Mouse (Mus musculus): ENCODE measurements around the gene Cpne5. TPM values are rescaled to one million over a fixed set of nuclear protein-coding genes. Genes with fewer than 3 reads are reported as not detected.
A peak's percentile ranks its signal among the peaks of the same experiment; 100 is the strongest.

Cpne5 gene
- polyA plus RNA-seq, 1 experiment: 0.16 TPM

- H3K36me3 ChIP-seq (ENCODE audit: control insufficient read depth, insufficient read depth): no peaks in the 10 kb centered on the region
- no peaks in the 10 kb centered on the region for H3K27me3 ChIP-seq (ENCODE audit: control insufficient read depth, insufficient read depth, insufficient read length)
- H3K79me3 ChIP-seq (ENCODE audit: low read depth): no peaks in the 10 kb centered on the region
- no peak overlapping the region for H3K4me3 ChIP-seq (ENCODE audit: insufficient read depth, poor library complexity, severe bottlenecking)
- no peak overlapping the region for H3ac ChIP-seq (ENCODE audit: control insufficient read depth, insufficient read length, low read depth)
- H3K79me2 ChIP-seq (ENCODE audit: control insufficient read depth, insufficient read depth): no peaks in the 10 kb centered on the region
- no peak for TF ChIP-seq USF1 (IDR thresholded peaks at IDR 0.05; ENCODE audit: low read depth)
Measured at GRCm38 (mm10) chr17:29135066-29135465, 102.9 kb downstream of the Cpne5 start.

DNA sequence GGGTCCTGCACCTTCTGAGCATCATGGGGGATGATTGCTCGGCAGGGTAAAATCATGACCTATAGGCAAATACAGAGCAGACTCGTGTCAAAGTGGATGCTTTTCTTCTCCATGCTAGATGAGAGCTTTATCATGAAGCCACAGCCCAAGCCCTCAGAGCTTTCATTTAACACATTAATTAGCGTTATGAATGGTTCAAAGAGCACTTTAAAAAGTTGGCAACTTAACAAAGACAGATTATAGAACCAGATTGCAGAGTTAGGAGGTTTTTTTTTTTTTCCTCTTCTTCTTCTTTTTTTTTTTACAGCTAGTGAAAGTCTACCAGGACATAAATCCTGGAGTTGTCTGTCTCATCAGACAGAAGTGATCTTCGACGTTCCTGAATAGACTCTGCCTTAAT is 108.6 kb downstream of the Cpne5 start:
- TF ChIP-seq CEBPB (IDR thresholded peaks at IDR 0.05; ENCODE audit: low read depth) (no peak), MAX (IDR thresholded peaks at IDR 0.05) (no peak), USF1 (IDR thresholded peaks at IDR 0.05; ENCODE audit: low read depth) (no peak), MYOG (IDR thresholded peaks at IDR 0.05; ENCODE audit: control insufficient read depth, extremely low read depth, insufficient read length) (no peak), FOSL1 (IDR thresholded peaks at IDR 0.05; ENCODE audit: insufficient read depth, low read length, poor library complexity, severe bottlenecking) (no peak), MYOD1 (IDR thresholded peaks at IDR 0.05; ENCODE audit: control insufficient read depth, insufficient read length, low read depth) (no peak), CTCF (IDR thresholded peaks at IDR 0.05; ENCODE audit: control insufficient read depth, insufficient read depth, insufficient read length) (no peak)
- H3K27me3 ChIP-seq (ENCODE audit: control insufficient read depth, insufficient read depth, insufficient read length): no peaks in the 10 kb centered on the region

GRCm38 (mm10) chr17:29126561-29126960 is 111.4 kb downstream of the Cpne5 start:
- Histone ChIP-seq H3K27me3 (ENCODE audit: control insufficient read depth, insufficient read depth, insufficient read length) (no peaks in the 10 kb centered on the region), H3K4me3 (ENCODE audit: insufficient read depth, poor library complexity, severe bottlenecking) (no peak overlapping the region), H3K36me3 (ENCODE audit: control insufficient read depth, insufficient read depth) (no peaks in the 10 kb centered on the region), H3ac (ENCODE audit: control insufficient read depth, insufficient read length, low read depth) (no peak overlapping the region), H3K79me2 (ENCODE audit: control insufficient read depth, insufficient read depth) (no peaks in the 10 kb centered on the region), H3K79me3 (ENCODE audit: low read depth) (no peaks in the 10 kb centered on the region)
- TF ChIP-seq CTCF (IDR thresholded peaks at IDR 0.05; ENCODE audit: control insufficient read depth, insufficient read depth, insufficient read length): no peak
- no peak for TF ChIP-seq MYOG (IDR thresholded peaks at IDR 0.05; ENCODE audit: control insufficient read depth, extremely low read depth, insufficient read length)
- TF ChIP-seq USF1 (IDR thresholded peaks at IDR 0.05; ENCODE audit: low read depth): no peak
- no peak for TF ChIP-seq CEBPB (IDR thresholded peaks at IDR 0.05; ENCODE audit: low read depth)
- no peak for TF ChIP-seq MAX (IDR thresholded peaks at IDR 0.05)
- no peak for TF ChIP-seq FOSL1 (IDR thresholded peaks at IDR 0.05; ENCODE audit: insufficient read depth, low read length, poor library complexity, severe bottlenecking)

More for the DNA sequence above, 108.6 kb downstream of the Cpne5 start:
- Histone ChIP-seq H3K79me2 (ENCODE audit: control insufficient read depth, insufficient read depth) (no peaks in the 10 kb centered on the region), H3K36me3 (ENCODE audit: control insufficient read depth, insufficient read depth) (no peaks in the 10 kb centered on the region), H3K4me3 (ENCODE audit: insufficient read depth, poor library complexity, severe bottlenecking) (no peak overlapping the region), H3K79me3 (ENCODE audit: low read depth) (no peaks in the 10 kb centered on the region), H3ac (ENCODE audit: control insufficient read depth, insufficient read length, low read depth) (no peak overlapping the region)

DNA sequence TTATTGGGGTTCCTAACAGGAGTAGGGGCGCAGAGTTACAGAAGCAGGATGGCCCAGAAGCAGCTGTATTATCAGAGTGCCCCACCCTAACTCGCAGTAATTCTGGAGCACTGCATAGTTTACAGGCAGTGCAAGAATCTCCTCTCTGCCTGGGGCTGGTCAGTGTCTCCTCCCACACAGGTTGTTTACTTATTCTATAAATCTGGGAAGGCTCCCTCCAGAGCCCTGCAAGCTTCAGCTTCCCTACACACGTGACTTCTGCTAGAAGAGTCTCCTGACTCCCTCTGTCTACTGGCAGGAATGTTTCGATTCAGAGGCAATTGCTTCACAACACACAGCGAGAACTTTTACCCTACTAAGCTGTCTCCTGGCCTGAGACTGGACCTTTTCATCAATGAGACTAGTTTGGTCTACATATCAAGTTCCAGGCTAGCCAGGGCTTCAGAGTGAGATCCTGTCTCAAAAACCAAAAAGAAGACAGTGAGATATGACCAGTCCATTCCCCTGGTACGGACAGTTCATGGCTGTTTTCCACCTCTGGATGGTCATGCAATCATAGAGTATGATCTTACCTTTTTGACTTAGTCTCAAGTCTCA is 114.3 kb downstream of the Cpne5 start:
- Histone ChIP-seq H3K27me3 (ENCODE audit: control insufficient read depth, insufficient read depth, insufficient read length) (no peaks in the 10 kb centered on the region), H3ac (ENCODE audit: control insufficient read depth, insufficient read length, low read depth) (no peak overlapping the region), H3K36me3 (ENCODE audit: control insufficient read depth, insufficient read depth) (no peaks in the 10 kb centered on the region), H3K79me3 (ENCODE audit: low read depth) (no peaks in the 10 kb centered on the region), H3K79me2 (ENCODE audit: control insufficient read depth, insufficient read depth) (no peaks in the 10 kb centered on the region), H3K4me3 (ENCODE audit: insufficient read depth, poor library complexity, severe bottlenecking) (no peak overlapping the region)
- TF ChIP-seq CTCF (IDR thresholded peaks at IDR 0.05; ENCODE audit: control insufficient read depth, insufficient read depth, insufficient read length) (no peak), USF1 (IDR thresholded peaks at IDR 0.05; ENCODE audit: low read depth) (peak; percentile 48), MYOG (IDR thresholded peaks at IDR 0.05; ENCODE audit: control insufficient read depth, extremely low read depth, insufficient read length) (no peak)

GRCm38 (mm10) chr17:29122817-29123216 is 115.2 kb downstream of the Cpne5 start:
- Histone ChIP-seq H3K27me3 (ENCODE audit: control insufficient read depth, insufficient read depth, insufficient read length) (no peaks in the 10 kb centered on the region), H3K79me3 (ENCODE audit: low read depth) (no peaks in the 10 kb centered on the region), H3K36me3 (ENCODE audit: control insufficient read depth, insufficient read depth) (no peaks in the 10 kb centered on the region), H3K4me3 (ENCODE audit: insufficient read depth, poor library complexity, severe bottlenecking) (no peak overlapping the region), H3ac (ENCODE audit: control insufficient read depth, insufficient read length, low read depth) (no peak overlapping the region), H3K79me2 (ENCODE audit: control insufficient read depth, insufficient read depth) (no peaks in the 10 kb centered on the region)
- TF ChIP-seq MAX (IDR thresholded peaks at IDR 0.05) (no peak), MYOD1 (IDR thresholded peaks at IDR 0.05; ENCODE audit: control insufficient read depth, insufficient read length, low read depth) (no peak), CTCF (IDR thresholded peaks at IDR 0.05; ENCODE audit: control insufficient read depth, insufficient read depth, insufficient read length) (no peak), CEBPB (IDR thresholded peaks at IDR 0.05; ENCODE audit: low read depth) (no peak), USF1 (IDR thresholded peaks at IDR 0.05; ENCODE audit: low read depth) (no peak), FOSL1 (IDR thresholded peaks at IDR 0.05; ENCODE audit: insufficient read depth, low read length, poor library complexity, severe bottlenecking) (no peak), MYOG (IDR thresholded peaks at IDR 0.05; ENCODE audit: control insufficient read depth, extremely low read depth, insufficient read length) (no peak)

DNA sequence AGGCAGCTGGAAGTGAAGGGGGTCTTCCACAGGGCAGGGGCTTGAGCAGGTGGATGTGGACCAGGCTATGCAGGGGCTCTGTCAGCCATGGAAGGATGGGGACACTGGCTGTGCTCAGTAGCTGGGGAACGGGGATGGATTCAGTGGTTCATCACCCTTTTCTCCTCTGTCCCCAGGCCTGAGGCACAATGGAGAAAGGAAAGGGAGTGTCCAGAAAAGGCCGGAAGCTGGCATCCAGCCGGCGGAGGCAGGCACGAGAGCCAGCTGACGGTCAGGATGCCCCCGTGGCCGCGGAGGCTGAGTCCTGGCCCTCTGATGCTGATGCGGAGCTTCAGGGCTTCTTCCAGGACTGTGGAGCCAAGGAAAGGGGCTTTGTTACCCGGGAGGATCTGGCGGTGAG is 117.3 kb downstream of the Cpne5 start:
- TF ChIP-seq MAX (IDR thresholded peaks at IDR 0.05) (no peak), USF1 (IDR thresholded peaks at IDR 0.05; ENCODE audit: low read depth) (no peak), CTCF (IDR thresholded peaks at IDR 0.05; ENCODE audit: control insufficient read depth, insufficient read depth, insufficient read length) (no peak), MYOD1 (IDR thresholded peaks at IDR 0.05; ENCODE audit: control insufficient read depth, insufficient read length, low read depth) (no peak), MYOG (IDR thresholded peaks at IDR 0.05; ENCODE audit: control insufficient read depth, extremely low read depth, insufficient read length) (no peak), CEBPB (IDR thresholded peaks at IDR 0.05; ENCODE audit: low read depth) (no peak), FOSL1 (IDR thresholded peaks at IDR 0.05; ENCODE audit: insufficient read depth, low read length, poor library complexity, severe bottlenecking) (no peak)

More for the DNA sequence above, 117.3 kb downstream of the Cpne5 start:
- H3K4me3 ChIP-seq (ENCODE audit: insufficient read depth, poor library complexity, severe bottlenecking): no peak overlapping the region
- no peaks in the 10 kb centered on the region for H3K36me3 ChIP-seq (ENCODE audit: control insufficient read depth, insufficient read depth)
- H3K79me3 ChIP-seq (ENCODE audit: low read depth): no peaks in the 10 kb centered on the region
- no peaks in the 10 kb centered on the region for H3K79me2 ChIP-seq (ENCODE audit: control insufficient read depth, insufficient read depth)
- H3K27me3 ChIP-seq (ENCODE audit: control insufficient read depth, insufficient read depth, insufficient read length): no peaks in the 10 kb centered on the region
- H3ac ChIP-seq (ENCODE audit: control insufficient read depth, insufficient read length, low read depth): no peak overlapping the region

Measured in C2C12 (cell line).